15 mouse cellular contexts compared by ENCODE assay signal in genomic region chr5:90507411-90507949, GRCm38 (mm10). TPM values are rescaled to one million over a fixed set of nuclear protein-coding genes. Genes with fewer than 3 reads are reported as not detected.
DNase-seq lines count a peak whose midpoint lies in the region; ATAC-seq lines count a peak whose summit lies in the region.
"Had no signal": no experiment of that assay in that cellular context is flagged by ENCODE, and none has a peak within 500 bp of the region (broad histone marks: within the 10 kb centered on the region; RNA-seq: fewer than 3 reads in every experiment).

No protein-coding gene starts in this region.

- no peak overlapping the region for H3K4me2 ChIP-seq in kidney, embryonic 16.5 days (replicated peaks; ENCODE audit: low read depth, low read length)
- no peak overlapping the region for H3K4me2 ChIP-seq in hindbrain, embryonic 14.5 days (replicated peaks)
- H3K4me2 ChIP-seq in midbrain, embryonic 16.5 days (ENCODE audit: low read length), result no peak overlapping the region
- H3K4me2 ChIP-seq: heart, embryonic 12.5 days; limb, embryonic 15.5 days had no signal

- peak; percentile 37 to 42 for DNase-seq in cerebellum, postnatal 10 days
- no peak for DNase-seq in cerebellum, adult 18-20 months
- no peak for DNase-seq in kidney, postnatal 25 days
- peak; percentile 44 for DNase-seq in hindbrain, embryonic 14.5 days (ENCODE audit: low spot score)
- DNase-seq in ovary, postnatal 10 days (ENCODE audit: low spot score), result no peak
- DNase-seq in neural tube, embryonic 10.5 days (ENCODE audit: extremely low spot score, low spot score), result no peak
- DNase-seq: cerebellum, postnatal 36 days; layer of hippocampus, postnatal 36 days had no signal

- H3K36me3 ChIP-seq in kidney, embryonic 16.5 days (ENCODE audit: insufficient read depth, low read length), result no peaks in the 10 kb centered on the region
- H3K36me3 ChIP-seq in hindbrain, embryonic 14.5 days (replicated peaks; ENCODE audit: control insufficient read depth, insufficient read depth), result no peaks in the 10 kb centered on the region
- no peaks in the 10 kb centered on the region for H3K36me3 ChIP-seq in midbrain, embryonic 16.5 days (ENCODE audit: control insufficient read depth, insufficient read depth, low read length)
- H3K36me3 ChIP-seq: G1E; heart, embryonic 12.5 days; limb, embryonic 15.5 days had no signal

- WGBS in kidney, embryonic 16.5 days, result 54% methylated on average over 13 of the region's 13 CpGs
- 45% methylated on average over 13 of the region's 13 CpGs for WGBS in hindbrain, embryonic 14.5 days
- 34% methylated on average over 13 of the region's 13 CpGs for WGBS in midbrain, embryonic 16.5 days

- no peaks in the 10 kb centered on the region for H3K27me3 ChIP-seq in kidney, embryonic 16.5 days (ENCODE audit: insufficient read depth, low read length)
- no peaks in the 10 kb centered on the region for H3K27me3 ChIP-seq in hindbrain, embryonic 14.5 days (ENCODE audit: control insufficient read depth, insufficient read depth, low read length)
- no peaks in the 10 kb centered on the region for H3K27me3 ChIP-seq in midbrain, embryonic 16.5 days (ENCODE audit: control insufficient read depth, insufficient read depth, low read depth, low read length)
- H3K27me3 ChIP-seq: heart, embryonic 12.5 days; limb, embryonic 15.5 days had no signal

- H3K9me3 ChIP-seq in kidney, embryonic 16.5 days (ENCODE audit: low read length), result no peaks in the 10 kb centered on the region
- H3K9me3 ChIP-seq in hindbrain, embryonic 14.5 days (ENCODE audit: control insufficient read depth, low read length), result no peaks in the 10 kb centered on the region
- H3K9me3 ChIP-seq in midbrain, embryonic 16.5 days (replicated peaks; ENCODE audit: control insufficient read depth, low read length, poor library complexity, severe bottlenecking), result no peaks in the 10 kb centered on the region
- H3K9me3 ChIP-seq: G1E; heart, embryonic 12.5 days; limb, embryonic 15.5 days had no signal

- H3K4me3 ChIP-seq in kidney, embryonic 16.5 days (ENCODE audit: low read length), result no peak overlapping the region
- no peak overlapping the region for H3K4me3 ChIP-seq in hindbrain, embryonic 14.5 days (replicated peaks; ENCODE audit: low read length)
- H3K4me3 ChIP-seq in midbrain, embryonic 16.5 days (ENCODE audit: low read depth, low read length), result no peak overlapping the region
- H3K4me3 ChIP-seq: heart, embryonic 12.5 days; limb, embryonic 15.5 days had no signal

- no peak overlapping the region for H3K9ac ChIP-seq in kidney, embryonic 16.5 days (replicated peaks; ENCODE audit: low read length)
- 0 out of 2 replicates have a peak overlapping the region, but pooled peaks have one; percentile 26 for H3K9ac ChIP-seq in hindbrain, embryonic 14.5 days
- H3K9ac ChIP-seq in midbrain, embryonic 16.5 days (ENCODE audit: low read depth, low read length), result no peak overlapping the region
- H3K9ac ChIP-seq: heart, embryonic 12.5 days; limb, embryonic 15.5 days had no signal

- peaks cover 3% of the 10 kb centered on the region for H3K4me1 ChIP-seq in kidney, embryonic 16.5 days (ENCODE audit: insufficient read depth, low read length)
- H3K4me1 ChIP-seq in hindbrain, embryonic 14.5 days (replicated peaks; ENCODE audit: control insufficient read depth, insufficient read depth, low read length), result 0 out of 2 replicates have a peak, but pooled peaks cover 3% of the 10 kb centered on the region
- no peaks in the 10 kb centered on the region for H3K4me1 ChIP-seq in midbrain, embryonic 16.5 days (ENCODE audit: control insufficient read depth, insufficient read depth, low read length)
- H3K4me1 ChIP-seq: heart, embryonic 12.5 days; limb, embryonic 15.5 days had no signal

- H3K27ac ChIP-seq in kidney, embryonic 16.5 days (ENCODE audit: low read length), result 0 out of 2 replicates have a peak overlapping the region, but pooled peaks have one; percentile 7
- peak overlapping the region; percentile 29 for H3K27ac ChIP-seq in hindbrain, embryonic 14.5 days
- no peak overlapping the region for H3K27ac ChIP-seq in midbrain, embryonic 16.5 days (ENCODE audit: low read length)
- H3K27ac ChIP-seq: limb, embryonic 15.5 days had no signal

- ATAC-seq in kidney, embryonic 16.5 days (ENCODE audit: low FRiP score, low TSS enrichment), result peak; percentile 69
- ATAC-seq in hindbrain, embryonic 14.5 days (ENCODE audit: low FRiP score), result peak; percentile 62; the same call in 1 of the 2 replicates
- ATAC-seq in midbrain, embryonic 16.5 days, result peak; percentile 64
- ATAC-seq: lung, postnatal 0 days had no signal

RNA-seq across cellular contexts. Expression of gene Afm, which starts 11.3 kb away (rescaled TPM):
- polyA plus RNA-seq in kidney, embryonic 16.5 days (2015; fragmentation: Nextera tagmentation; extraction: Ambion mirVana), result 11.6 and 12.8 TPM in 2 replicates
- polyA plus RNA-seq in hindbrain, embryonic 14.5 days (2014; fragmentation: Nextera tagmentation; extraction: Ambion mirVana), result not detected in 2 replicates
- not detected in 2 replicates for polyA plus RNA-seq in midbrain, embryonic 16.5 days (2015; fragmentation: Nextera tagmentation; extraction: Ambion mirVana)
- polyA plus RNA-seq: G1E; limb, embryonic 15.5 days; lung, postnatal 0 days; small intestine, adult 2 months had no signal

RNA-seq across cellular contexts. Expression of gene Afp, which starts 16.9 kb away (rescaled TPM):
- polyA plus RNA-seq in kidney, embryonic 16.5 days (2015; fragmentation: Nextera tagmentation; extraction: Ambion mirVana), result 122 and 139 TPM in 2 replicates
- polyA plus RNA-seq in hindbrain, embryonic 14.5 days (2014; fragmentation: Nextera tagmentation; extraction: Ambion mirVana), result 0.09 and 0.33 TPM in 2 replicates
- polyA plus RNA-seq in midbrain, embryonic 16.5 days (2015; fragmentation: Nextera tagmentation; extraction: Ambion mirVana), result 0.24 TPM in 1 of 2 replicates, not detected in the other
- polyA plus RNA-seq: G1E had no signal

RNA-seq across cellular contexts. Expression of gene Alb, which starts 46.8 kb away (rescaled TPM):
- polyA plus RNA-seq in kidney, embryonic 16.5 days (2015; fragmentation: Nextera tagmentation; extraction: Ambion mirVana), result 15.6 and 20.6 TPM in 2 replicates
- not detected in 2 replicates for polyA plus RNA-seq in hindbrain, embryonic 14.5 days (2014; fragmentation: Nextera tagmentation; extraction: Ambion mirVana)
- not detected in 2 replicates for polyA plus RNA-seq in midbrain, embryonic 16.5 days (2015; fragmentation: Nextera tagmentation; extraction: Ambion mirVana)
- polyA plus RNA-seq: G1E; small intestine, adult 2 months had no signal

RNA-seq across cellular contexts. Expression of gene 5830473C10Rik, which starts 53.4 kb away (rescaled TPM):
- 0.35 and 0.39 TPM in 2 replicates for polyA plus RNA-seq in kidney, embryonic 16.5 days (2015; fragmentation: Nextera tagmentation; extraction: Ambion mirVana)
- polyA plus RNA-seq in hindbrain, embryonic 14.5 days (2014; fragmentation: Nextera tagmentation; extraction: Ambion mirVana), result 0.08 TPM in 1 of 2 replicates, not detected in the other
- 0.15 TPM in 1 of 2 replicates, not detected in the other for polyA plus RNA-seq in midbrain, embryonic 16.5 days (2015; fragmentation: Nextera tagmentation; extraction: Ambion mirVana)
- polyA plus RNA-seq: G1E; heart, embryonic 12.5 days; limb, embryonic 15.5 days; lung, postnatal 0 days; small intestine, adult 2 months had no signal

Comparison
In these comparisons a context has a peak if more than half of its experiments do, and no peak if none do; other contexts are left out.
1. DNase-seq: peak in cerebellum, postnatal 10 days (2 of 2) and hindbrain, embryonic 14.5 days (single experiment); none in cerebellum, adult 18-20 months (0 of 2), kidney, postnatal 25 days (0 of 2), ovary, postnatal 10 days (single experiment) and neural tube, embryonic 10.5 days (single experiment).
2. RNA of gene Afm, which starts 11.3 kb away (polyA plus RNA-seq): 11.6 to 12.8 TPM in kidney, embryonic 16.5 days; not detected in hindbrain, embryonic 14.5 days and not detected in midbrain, embryonic 16.5 days; every median in the first group is over 10 times any median in the second.
3. RNA of gene Afp, which starts 16.9 kb away (polyA plus RNA-seq): 122 to 139 TPM in kidney, embryonic 16.5 days; 0.09 to 0.33 TPM in hindbrain, embryonic 14.5 days and 0.24 TPM in midbrain, embryonic 16.5 days; every median in the first group is over 10 times any median in the second.
4. RNA of gene Alb, which starts 46.8 kb away (polyA plus RNA-seq): 15.6 to 20.6 TPM in kidney, embryonic 16.5 days; not detected in midbrain, embryonic 16.5 days and not detected in hindbrain, embryonic 14.5 days; every median in the first group is over 10 times any median in the second.
5. Peak in every context shown above with its lines, with median percentiles within 50 percentile points of each other: ATAC-seq.